Mouse (Mus musculus): Measurements from ENCODE around the gene Prkn. TPM values are rescaled to one million over a fixed set of nuclear protein-coding genes. Genes with fewer than 3 reads are reported as not detected.

Gene Prkn
- total RNA-seq, 2 experiments from 2014 or later = 14.6 to 20.3 TPM

- no peak for DNase-seq (ENCODE audit: low spot score in 2 of 2)
Observed at GRCm38 (mm10) chr17:11807280-11807679, 967.1 kb downstream of the Prkn start.

- no peak for DNase-seq (ENCODE audit: low spot score in 2 of 2)
Observed at GRCm38 (mm10) chr17:11817886-11818285, 977.7 kb downstream of the Prkn start.

- DNase-seq (ENCODE audit: low spot score in 2 of 2) = no peak
Observed at GRCm38 (mm10) chr17:11819506-11819905, 979.3 kb downstream of the Prkn start.

- peak in 1 of 2 experiments; percentile 52 for DNase-seq (ENCODE audit: low spot score in 2 of 2)
Observed at GRCm38 (mm10) chr17:11820757-11821156, 980.6 kb downstream of the Prkn start.

- no peak for DNase-seq (ENCODE audit: low spot score in 2 of 2)
Observed at GRCm38 (mm10) chr17:11829501-11829900, 989.3 kb downstream of the Prkn start.

GRCm38 (mm10) chr17:11837121-11837520, 996.9 kb downstream of the Prkn start:
- no peak for DNase-seq (ENCODE audit: low spot score in 2 of 2)

- DNase-seq (ENCODE audit: low spot score in 2 of 2) = no peak
Observed at GRCm38 (mm10) chr17:11844436-11844835, 1004.3 kb downstream of the Prkn start.

GRCm38 (mm10) chr17:11844989-11845388, 1004.8 kb downstream of the Prkn start:
- no peak for DNase-seq (ENCODE audit: low spot score in 2 of 2)

GRCm38 (mm10) chr17:11845506-11845905, 1005.3 kb downstream of the Prkn start:
- no peak for DNase-seq (ENCODE audit: low spot score in 2 of 2)

- DNase-seq (ENCODE audit: low spot score in 2 of 2) = no peak
Observed at GRCm38 (mm10) chr17:11854571-11854970, 1014.4 kb downstream of the Prkn start.

- DNase-seq (ENCODE audit: low spot score in 2 of 2) = no peak
Observed at GRCm38 (mm10) chr17:11858772-11859405, 1018.7 kb downstream of the Prkn start.

GRCm38 (mm10) chr17:11861178-11861577, 1021.0 kb downstream of the Prkn start:
- no peak for DNase-seq (ENCODE audit: low spot score in 2 of 2)

GRCm38 (mm10) chr17:11862360-11862759, 1022.2 kb downstream of the Prkn start:
- DNase-seq (ENCODE audit: low spot score in 2 of 2) = no peak

GRCm38 (mm10) chr17:11863017-11863416, 1022.8 kb downstream of the Prkn start:
- no peak for DNase-seq (ENCODE audit: low spot score in 2 of 2)

- no peak for DNase-seq (ENCODE audit: low spot score in 2 of 2)
Observed at GRCm38 (mm10) chr17:11866231-11866630, 1026.0 kb downstream of the Prkn start.

GRCm38 (mm10) chr17:11867334-11868095, 1027.3 kb downstream of the Prkn start:
- no peak for DNase-seq (ENCODE audit: low spot score in 2 of 2)

GRCm38 (mm10) chr17:11870546-11870945, 1030.4 kb downstream of the Prkn start:
- no peak for DNase-seq (ENCODE audit: low spot score in 2 of 2)

GRCm38 (mm10) chr17:11876240-11876639, 1036.1 kb downstream of the Prkn start:
- DNase-seq (ENCODE audit: low spot score in 2 of 2) = no peak

- DNase-seq (ENCODE audit: low spot score in 2 of 2) = peak in 1 of 2 experiments; percentile 29
Observed at GRCm38 (mm10) chr17:11881110-11881820, 1041.1 kb downstream of the Prkn start.

GRCm38 (mm10) chr17:11885601-11886000, 1045.4 kb downstream of the Prkn start:
- DNase-seq (ENCODE audit: low spot score in 2 of 2) = no peak

- DNase-seq (ENCODE audit: low spot score in 2 of 2) = no peak
Observed at GRCm38 (mm10) chr17:11886963-11887362, 1046.8 kb downstream of the Prkn start.

- no peak for DNase-seq (ENCODE audit: low spot score in 2 of 2)
Observed at GRCm38 (mm10) chr17:11887591-11888205, 1047.5 kb downstream of the Prkn start.
